Mouse (Mus musculus) G1E (cell line): ENCODE results near the gene Mcu. TPM values are rescaled to one million over a fixed set of nuclear protein-coding genes. Genes with fewer than 3 reads are reported as not detected.

Experiments used
- ATAC-seq: 2 replicates; pipeline ENCODE4 v1.8.0; 2016; ENCODE audit warnings: mild to moderate bottlenecking; ENCODE audit not compliant: insufficient number of reproducible peaks, poor library complexity, low FRiP score, severe bottlenecking; ENCODE audit errors: extremely low read depth
- DNase-seq: peaks from one replicate; pipeline ENCODE4 v3.0.0; 2012; ENCODE audit warnings: low spot score
- H3K27me3 ChIP-seq: 2 replicates; pipeline ENCODE4 v1.6.1; 2012; ENCODE audit warnings: mild to moderate bottlenecking, low read length, inconsistent platforms; ENCODE audit not compliant: insufficient read depth
- H3K36me3 ChIP-seq: replicated peaks from 2 replicates; pipeline ENCODE3; 2012; ENCODE audit warnings: mild to moderate bottlenecking, inconsistent platforms
- H3K4me1 ChIP-seq: 2 replicates; pipeline ENCODE4 v1.6.1; 2012; ENCODE audit warnings: low read depth, low read length, inconsistent platforms, mixed read lengths; ENCODE audit not compliant: insufficient read depth
- H3K4me3 ChIP-seq: 2 replicates; pipeline ENCODE4 v1.5.1; 2012; ENCODE audit warnings: low read depth, mild to moderate bottlenecking, inconsistent platforms, low read length, moderate library complexity, mixed read lengths
- H3K9me3 ChIP-seq: replicated peaks from 2 replicates; pipeline ENCODE4 v1.6.1; 2012; ENCODE audit warnings: inconsistent platforms
- CTCF ChIP-seq: IDR thresholded peaks from 2 replicates; pipeline ENCODE4 v1.5.1; 2012; ENCODE audit warnings: low read depth, low read length, inconsistent platforms, mixed read lengths
- GATA1 ChIP-seq: IDR thresholded peaks from 2 replicates; pipeline ENCODE4 v1.6.1; 2012; ENCODE audit warnings: borderline replicate concordance, low read length, inconsistent platforms, mixed read lengths
- GATA2 ChIP-seq: IDR thresholded peaks from 2 replicates; pipeline ENCODE4 v1.6.1; 2012; ENCODE audit warnings: low read depth, low read length, inconsistent platforms, borderline replicate concordance
- POLR2AphosphoS5 ChIP-seq: IDR thresholded peaks from 2 replicates; pipeline ENCODE4 v1.6.1; 2012; ENCODE audit warnings: low read depth, low read length, inconsistent platforms; ENCODE audit not compliant: insufficient replicate concordance
- TAL1 ChIP-seq: conservative IDR thresholded peaks from 2 replicates; pipeline ENCODE4 v1.6.1; 2012; ENCODE audit warnings: low read depth, low read length, inconsistent platforms, mixed read lengths
- polyA plus RNA-seq: library from polyadenylated mRNA; stranded (reverse); fragments of >175 nt; gene quantifications from 2 replicates; pipeline ENCODE4 v1.2.3, GENCODE M21; 2012
- total RNA-seq, 2 experiments: library from RNA; stranded (forward) in 1 of 2; stranded (reverse) in 1 of 2; fragments of 200-1000 nt in 1 of 2; fragments of >200 nt in 1 of 2; fragmentation: Nextera tagmentation in 1 of 2; gene quantifications; 2 replicates each; pipeline ENCODE4 v1.2.3; 2014 to 2017

Mcu gene
- total and polyA plus RNA-seq, 3 experiments, result 5.1 to 25.6 (median 22.5) TPM

GRCm38 (mm10) chr10:59538767-59539532 lies 77.5 kb downstream of the Mcu start:
- Histone ChIP-seq H3K36me3 (peaks cover 15% of the 10 kb centered on the region), H3K4me3 (no peak overlapping the region; the same call in 1 of the 2 replicates), H3K4me1 (peaks cover 10% of the 10 kb centered on the region), H3K27me3 (no peaks in the 10 kb centered on the region), H3K9me3 (no peaks in the 10 kb centered on the region)
- ATAC-seq (no peak), DNase-seq (no peak)
- TF ChIP-seq CTCF (no peak), POLR2AphosphoS5 (no peak), TAL1 (no peak), GATA1 (no peak), GATA2 (no peak)

- Histone ChIP-seq H3K36me3 (peaks cover 12% of the 10 kb centered on the region), H3K27me3 (no peaks in the 10 kb centered on the region)
Observed at GRCm38 (mm10) chr10:59538063-59538462, 78.4 kb downstream of the Mcu start.

GRCm38 (mm10) chr10:59537579-59537978 lies 78.9 kb downstream of the Mcu start:
- ATAC-seq (no peak), DNase-seq (no peak)
- TF ChIP-seq CTCF (no peak), POLR2AphosphoS5 (no peak), TAL1 (no peak), GATA2 (no peak), GATA1 (no peak)
- Histone ChIP-seq H3K4me3 (no peak overlapping the region), H3K36me3 (peaks cover 12% of the 10 kb centered on the region), H3K4me1 (peaks cover 10% of the 10 kb centered on the region), H3K9me3 (no peaks in the 10 kb centered on the region), H3K27me3 (no peaks in the 10 kb centered on the region)

More at GRCm38 (mm10) chr10:59538063-59538462, 78.4 kb downstream of the Mcu start:
- TF ChIP-seq GATA2 (no peak), CTCF (no peak), GATA1 (no peak), TAL1 (no peak), POLR2AphosphoS5 (no peak)
- no peak for ATAC-seq
- Histone ChIP-seq H3K4me3 (no peak overlapping the region), H3K9me3 (no peaks in the 10 kb centered on the region), H3K4me1 (peaks cover 10% of the 10 kb centered on the region)
- DNase-seq, result no peak

- Histone ChIP-seq H3K36me3 (peaks cover 6% of the 10 kb centered on the region), H3K4me3 (no peak overlapping the region), H3K9me3 (no peaks in the 10 kb centered on the region), H3K4me1 (no peaks in the 10 kb centered on the region), H3K27me3 (no peaks in the 10 kb centered on the region)
- DNase-seq (no peak), ATAC-seq (no peak)
- TF ChIP-seq GATA1 (no peak), GATA2 (no peak)
Observed at GRCm38 (mm10) chr10:59532256-59532655, 84.2 kb downstream of the Mcu start.

- no peaks in the 10 kb centered on the region for H3K4me1 ChIP-seq
- no peaks in the 10 kb centered on the region for H3K9me3 ChIP-seq
- no peak for DNase-seq
- ATAC-seq, result no peak
- peaks cover 4% of the 10 kb centered on the region for H3K36me3 ChIP-seq
- no peak for TF ChIP-seq CTCF
- H3K4me3 ChIP-seq, result no peak overlapping the region
- H3K27me3 ChIP-seq, result no peaks in the 10 kb centered on the region
Observed at GRCm38 (mm10) chr10:59527819-59528218, 88.7 kb downstream of the Mcu start.

GRCm38 (mm10) chr10:59527311-59527710 lies 89.2 kb downstream of the Mcu start:
- no peaks in the 10 kb centered on the region for H3K9me3 ChIP-seq
- no peak overlapping the region for H3K4me3 ChIP-seq
- H3K27me3 ChIP-seq, result no peaks in the 10 kb centered on the region
- H3K36me3 ChIP-seq, result peaks cover 4% of the 10 kb centered on the region
- DNase-seq, result no peak
- no peak for TF ChIP-seq POLR2AphosphoS5
- TF ChIP-seq TAL1, result no peak
- TF ChIP-seq CTCF, result no peak
- TF ChIP-seq GATA2, result no peak
- no peak for TF ChIP-seq GATA1
- H3K4me1 ChIP-seq, result no peaks in the 10 kb centered on the region
- no peak for ATAC-seq

GRCm38 (mm10) chr10:59524675-59525074 lies 91.8 kb downstream of the Mcu start:
- Histone ChIP-seq H3K4me1 (no peaks in the 10 kb centered on the region), H3K27me3 (no peaks in the 10 kb centered on the region), H3K4me3 (no peak overlapping the region), H3K36me3 (peaks cover 4% of the 10 kb centered on the region), H3K9me3 (no peaks in the 10 kb centered on the region)
- TF ChIP-seq TAL1 (no peak), POLR2AphosphoS5 (no peak), CTCF (no peak), GATA2 (no peak), GATA1 (no peak)
- no peak for DNase-seq
- no peak for ATAC-seq
